Mouse (Mus musculus): ENCODE data around the gene Ndufb4.
"Not testable (repeated sequence)": the region's sequence is repeated elsewhere in the genome, so short reads cannot be mapped to it uniquely, and the experiment has no call there.

Ndufb4 gene

DNA sequence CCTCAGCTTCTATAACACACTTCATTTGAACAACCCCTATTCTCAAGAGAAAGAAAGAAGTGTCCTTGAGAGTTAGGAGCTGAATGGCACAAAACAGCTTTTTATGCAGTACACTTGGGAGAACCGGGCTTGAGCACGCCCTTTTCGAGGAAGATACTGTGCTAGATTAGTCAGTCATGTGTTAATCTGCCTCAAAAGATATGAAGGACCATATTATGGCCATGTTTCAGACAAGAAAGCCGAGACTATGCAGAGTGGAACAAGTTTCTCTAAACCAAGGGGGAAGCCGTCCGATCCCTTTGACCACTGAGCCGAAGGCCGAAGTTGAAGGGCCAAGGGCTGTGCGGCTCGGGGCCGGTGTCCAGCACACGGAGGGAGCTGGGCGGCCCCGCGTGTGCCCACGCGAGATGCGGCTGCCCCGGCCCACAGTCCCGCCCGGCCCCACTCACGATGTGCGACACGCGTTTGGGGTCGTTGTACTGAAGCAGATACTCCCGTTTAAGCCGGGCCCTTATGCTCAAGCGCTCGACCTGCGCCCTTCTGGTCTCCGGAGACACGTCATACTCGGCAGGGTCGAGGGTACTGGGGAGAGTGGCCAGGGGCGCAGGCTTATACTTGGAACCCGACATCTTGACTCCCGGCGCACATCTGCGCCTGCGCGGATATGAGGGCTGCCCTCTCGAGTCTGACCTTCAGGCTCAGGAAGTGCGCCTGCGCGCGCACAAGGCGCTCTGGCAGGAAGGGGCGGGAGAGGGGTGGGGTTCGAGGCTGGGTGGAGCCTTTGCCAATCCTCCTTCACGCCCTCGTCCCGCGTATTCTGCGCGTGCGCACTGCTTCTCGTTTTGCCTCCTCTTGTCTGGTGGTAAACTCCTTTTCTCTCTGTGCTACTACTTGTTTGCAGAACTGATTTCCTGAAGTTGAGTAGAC, at the start of gene Ndufb4:
Gene Ndufb4, minus strand, starts transcription at position 723 of the 927 bp plus-strand sequence.
- DNase-seq = peak; percentile 94 to 98

DNA sequence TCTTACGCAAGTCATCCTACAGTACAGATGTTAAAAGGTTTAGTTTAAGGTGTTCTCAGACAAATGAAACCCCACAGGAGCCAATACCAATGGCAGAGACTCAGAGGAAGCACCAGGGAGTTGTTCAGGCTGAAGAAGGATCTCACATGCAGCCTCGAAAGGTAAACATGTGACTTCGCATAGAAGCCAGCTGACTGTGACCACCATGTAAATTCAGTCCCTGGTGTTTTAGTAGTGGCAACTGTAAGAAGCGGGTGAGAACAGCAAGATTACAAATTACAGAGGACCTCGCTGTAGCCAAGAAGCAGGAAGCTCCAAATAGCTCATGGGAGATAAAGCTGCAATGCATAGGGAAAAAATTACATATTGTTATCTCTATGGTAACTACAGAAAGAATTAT, 49.6 kb upstream of the Ndufb4 start:
- no peak for DNase-seq

DNA sequence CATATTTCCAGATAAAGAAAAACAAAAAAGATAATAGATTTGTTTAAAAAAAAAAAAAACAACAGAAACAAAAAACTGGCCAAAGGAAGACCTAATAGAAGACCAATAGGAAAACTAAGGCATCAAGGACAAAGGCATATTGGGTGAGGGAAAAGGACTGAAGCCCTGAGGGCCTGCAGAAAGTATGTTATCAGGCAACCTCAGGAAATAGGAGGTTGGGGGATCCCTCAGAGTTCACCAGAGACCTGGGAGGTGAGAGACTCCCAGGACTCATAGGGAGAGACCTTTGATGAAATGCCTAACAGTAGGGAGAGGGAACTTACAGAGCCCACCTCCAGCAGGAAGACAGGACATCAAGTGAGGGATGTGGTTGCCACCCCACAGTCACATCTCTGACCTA, 45.8 kb upstream of the Ndufb4 start:
- not testable (repeated sequence) for DNase-seq

DNA sequence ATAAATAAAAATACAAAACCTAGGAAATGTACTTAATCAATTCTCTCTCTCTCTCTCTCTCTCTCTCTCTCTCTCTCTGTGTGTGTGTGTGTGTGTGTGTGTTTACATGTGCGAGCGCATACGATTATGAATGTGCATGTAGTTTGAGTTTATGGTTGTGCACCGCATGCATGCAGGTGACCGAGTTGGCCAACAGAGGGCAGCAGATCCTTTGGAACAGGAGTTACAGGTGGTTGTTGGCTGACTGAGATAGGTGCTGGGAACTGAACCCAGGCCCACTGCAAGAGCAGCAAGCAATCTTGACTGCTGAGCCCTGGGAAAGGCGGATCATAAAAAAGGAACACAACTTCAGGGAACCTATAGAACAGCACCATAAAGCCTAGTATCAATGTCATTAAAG, 44.5 kb upstream of the Ndufb4 start:
- no peak for DNase-seq

DNA sequence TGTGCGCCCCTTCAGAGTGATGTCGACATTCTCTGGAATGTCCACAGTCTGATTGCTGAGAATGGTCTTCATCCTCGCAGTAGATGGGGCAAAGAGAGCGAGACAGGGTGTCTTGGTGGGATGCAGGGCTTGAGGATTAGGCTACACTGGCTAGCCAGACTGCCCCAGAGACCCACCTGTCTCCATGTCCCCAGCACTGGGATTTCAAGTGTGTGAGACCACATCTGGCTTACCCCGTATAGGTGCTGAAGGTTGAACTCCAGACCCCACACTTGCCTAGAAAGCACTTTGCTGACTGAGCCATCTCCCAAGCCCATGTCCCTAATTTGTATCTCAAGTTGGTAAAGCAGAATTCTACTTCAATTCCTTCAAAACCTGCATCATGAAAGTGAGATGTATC, 43.0 kb upstream of the Ndufb4 start:
- no peak for DNase-seq

DNA sequence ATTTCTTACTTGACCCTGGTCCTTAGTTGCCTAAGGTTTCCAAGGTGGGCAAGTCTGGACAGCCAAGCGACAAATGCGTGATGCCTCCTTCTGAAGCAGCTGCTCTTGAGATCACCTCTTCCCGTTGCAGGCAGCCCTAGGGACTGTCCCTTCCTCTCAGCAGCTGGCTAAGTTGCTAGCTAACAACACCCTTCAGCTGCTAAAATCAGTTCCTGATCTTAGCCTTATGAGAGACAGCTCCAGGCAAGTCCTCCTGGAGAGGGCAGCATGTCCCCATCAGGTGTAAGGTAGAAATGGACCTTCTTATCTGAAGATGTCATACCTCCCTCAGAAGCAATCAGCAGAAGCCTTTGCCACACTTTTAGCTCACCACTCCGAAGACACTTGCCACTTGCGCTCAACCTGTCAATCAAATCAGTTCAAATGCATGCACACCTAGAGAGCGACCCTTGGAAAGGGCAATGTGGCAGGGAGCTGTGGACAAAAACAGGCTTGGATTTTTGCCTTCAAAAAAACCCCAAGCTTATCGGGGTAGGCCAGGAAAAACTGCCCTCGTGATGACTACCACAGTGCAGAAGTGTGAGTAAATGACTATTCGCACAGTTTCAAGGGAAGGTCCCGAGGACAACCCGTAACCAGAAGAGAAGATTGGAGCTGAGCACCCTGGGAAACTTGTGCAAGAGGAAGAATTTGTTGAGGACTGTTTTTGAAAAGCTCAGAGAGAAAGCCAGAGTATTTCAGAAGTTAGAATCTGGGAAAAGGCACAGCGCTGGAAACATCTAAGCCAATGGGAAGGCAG, 36.9 kb upstream of the Ndufb4 start:
- peak in 1 of 2 experiments; percentile 48 for DNase-seq

DNA sequence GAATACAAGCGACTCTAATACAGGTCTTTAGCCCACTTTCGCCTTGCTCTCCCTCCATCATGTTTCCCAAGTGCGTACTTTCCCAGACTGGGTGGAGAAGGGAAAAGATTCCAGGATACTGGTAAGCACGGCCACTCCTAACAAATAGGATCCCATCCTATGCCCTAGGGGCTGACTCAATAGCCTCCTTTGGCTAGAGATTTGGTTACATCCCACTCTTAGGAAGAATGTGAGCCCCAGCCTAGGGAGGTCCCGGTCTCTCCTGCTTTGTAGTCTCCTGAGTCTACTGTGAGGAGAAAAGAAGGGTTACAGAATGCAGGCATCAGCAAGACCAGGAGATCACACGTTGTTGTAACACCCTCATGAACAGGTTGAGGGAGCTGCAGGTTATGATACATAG, 36.2 kb upstream of the Ndufb4 start:
- DNase-seq = no peak

DNA sequence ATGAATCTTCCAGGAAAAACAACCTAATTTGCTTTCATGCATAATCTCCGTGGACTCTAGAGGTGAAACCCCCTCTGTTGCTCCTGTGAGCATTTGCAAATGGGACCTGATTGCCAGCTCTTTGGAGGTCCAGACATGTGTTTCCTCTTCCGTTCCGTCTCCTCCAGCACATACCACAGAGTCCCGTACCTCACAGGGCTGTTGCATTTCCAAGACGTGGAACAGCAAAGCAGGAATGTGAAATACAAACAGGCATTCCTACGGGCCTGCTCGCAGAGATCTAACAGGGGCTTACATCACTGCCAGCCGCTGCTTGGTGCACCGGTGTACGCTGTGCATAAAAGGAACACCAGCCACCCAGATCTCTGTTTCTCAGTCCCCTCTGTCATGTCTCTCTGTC, 35.7 kb upstream of the Ndufb4 start:
- DNase-seq = no peak

DNA sequence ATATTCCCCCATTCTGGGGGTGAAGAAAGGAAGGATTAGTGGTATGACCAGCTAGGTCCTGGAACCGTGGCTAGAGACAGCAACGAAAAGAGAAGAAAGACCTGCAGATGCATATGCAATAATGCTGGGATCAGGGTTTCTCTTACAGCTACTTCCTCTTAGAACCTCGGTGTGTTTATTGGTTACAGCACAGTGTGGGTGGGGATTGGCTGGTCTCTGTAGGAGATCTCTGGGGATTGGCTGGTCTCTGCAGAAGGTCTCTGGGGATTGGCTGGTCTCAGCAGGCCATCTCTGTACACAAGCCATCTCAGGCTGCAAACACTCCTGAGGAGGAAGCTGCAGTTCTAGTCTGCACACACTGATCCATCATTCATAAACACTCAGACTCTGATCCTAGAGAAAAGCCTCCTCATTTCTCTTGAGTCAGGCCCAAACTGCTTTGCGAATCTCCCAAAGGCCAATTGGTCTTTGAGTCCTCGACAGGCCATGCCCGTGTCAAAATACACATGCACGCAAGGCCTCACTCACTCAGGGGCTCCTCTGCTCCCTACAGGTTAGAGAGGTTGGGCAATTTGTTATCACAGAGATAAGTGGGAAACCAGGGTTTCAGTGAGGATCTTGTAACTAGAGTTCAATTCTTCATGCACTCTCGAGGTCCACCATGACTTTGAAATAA, 35.1 kb upstream of the Ndufb4 start:
- no peak for DNase-seq

DNA sequence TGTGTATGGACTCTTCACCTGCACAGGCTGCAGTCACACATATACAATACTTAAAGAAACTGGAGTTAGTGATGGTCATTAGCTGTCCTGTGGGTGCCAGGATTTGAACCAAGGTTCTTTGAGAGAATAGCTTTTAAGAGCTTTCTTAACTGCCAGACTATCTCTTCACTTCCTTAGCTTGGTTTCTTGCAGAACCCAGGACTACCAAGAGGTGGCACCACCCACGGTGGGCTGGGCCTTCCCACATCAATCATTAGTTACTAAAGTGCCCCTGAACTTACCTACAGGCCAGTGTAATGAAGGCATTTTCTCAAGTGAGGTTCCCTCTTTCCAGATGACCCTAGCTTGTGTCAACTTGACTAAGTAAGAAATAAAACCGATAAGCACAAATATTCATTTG, 33.9 kb upstream of the Ndufb4 start:
- DNase-seq = peak in 1 of 2 experiments; percentile 37

DNA sequence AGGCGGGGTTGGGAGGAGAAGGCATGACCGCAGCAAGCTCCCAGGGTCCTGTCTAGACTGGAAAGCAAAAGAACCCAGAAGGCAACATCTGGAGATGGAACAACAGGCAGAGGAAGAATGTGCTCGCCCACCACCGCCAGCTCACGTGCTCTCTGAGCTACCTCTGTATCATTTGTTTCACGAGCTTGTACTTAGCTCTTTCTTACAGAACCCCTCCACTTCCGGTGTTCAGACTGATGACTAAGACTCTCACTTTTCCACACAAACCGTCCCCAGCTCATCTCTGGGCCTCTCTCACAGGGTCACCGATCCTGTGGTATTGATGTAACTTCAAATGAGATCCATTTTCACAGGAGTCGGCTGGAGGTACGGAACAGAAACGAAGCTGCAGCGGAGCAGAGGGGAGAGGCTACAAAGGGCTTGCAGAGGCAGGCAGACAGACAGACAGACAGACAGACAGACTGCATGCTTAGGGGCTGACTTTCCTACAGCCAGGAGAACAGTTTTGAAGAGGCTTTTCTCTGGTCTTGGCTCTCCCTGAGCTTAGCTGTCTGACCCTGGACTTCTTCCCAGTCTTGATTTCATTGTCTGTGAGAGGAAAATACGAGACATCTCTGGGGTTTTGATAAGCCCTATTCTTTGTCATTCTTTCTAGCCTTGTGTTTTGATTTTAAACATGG, 33.2 kb upstream of the Ndufb4 start:
- DNase-seq = no peak

DNA sequence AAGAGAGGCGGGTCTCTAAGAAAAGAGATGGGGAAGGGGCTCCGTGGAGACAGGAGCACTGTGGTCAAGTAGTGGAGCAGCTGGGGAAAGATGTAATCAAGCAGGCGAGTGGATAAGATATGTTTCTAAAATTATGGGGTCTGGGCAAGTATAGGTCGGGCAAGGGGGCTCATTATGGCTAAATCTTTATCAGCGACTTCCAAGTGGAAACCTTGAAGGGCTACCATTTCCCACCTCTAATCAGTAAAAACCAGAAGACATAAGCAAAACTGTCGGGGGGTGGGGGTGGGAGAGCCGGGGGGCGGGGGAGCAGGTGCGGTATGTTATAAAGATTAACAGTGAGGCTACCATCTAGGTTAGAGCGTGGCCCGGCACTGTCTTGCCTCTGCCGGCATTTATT, 32.6 kb upstream of the Ndufb4 start:
- no peak for DNase-seq

DNA sequence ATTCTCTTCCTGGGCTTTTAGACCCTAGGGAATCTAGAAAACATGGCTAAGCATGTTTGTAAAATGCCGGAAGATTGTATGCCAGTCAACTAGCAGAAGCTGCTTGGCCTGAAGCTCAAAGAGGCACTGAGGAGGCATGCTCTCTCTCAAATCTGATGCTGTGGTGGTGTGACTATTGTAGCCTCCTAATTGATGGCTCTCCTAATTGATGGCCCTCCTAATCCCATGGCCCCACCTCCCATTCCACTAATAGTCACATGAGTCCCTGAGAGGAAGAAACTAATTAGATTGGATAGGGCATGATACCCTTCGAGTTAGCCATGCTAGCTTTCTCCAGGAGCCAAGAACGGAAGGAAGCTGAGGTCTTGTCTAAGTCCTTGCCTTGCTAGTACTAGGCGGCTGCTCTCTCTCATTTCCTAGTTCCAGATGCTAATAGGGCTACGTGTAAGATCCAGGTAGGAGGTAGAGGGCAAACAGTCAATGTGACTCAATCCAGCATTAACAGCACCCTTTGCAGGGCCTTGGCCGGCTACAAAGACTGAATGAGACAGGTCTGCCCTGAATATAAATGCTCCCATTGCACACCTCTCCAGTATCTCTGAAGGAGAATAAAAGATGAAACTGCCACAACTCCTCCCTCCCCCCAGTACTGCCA, 31.8 kb upstream of the Ndufb4 start:
- DNase-seq = no peak

DNA sequence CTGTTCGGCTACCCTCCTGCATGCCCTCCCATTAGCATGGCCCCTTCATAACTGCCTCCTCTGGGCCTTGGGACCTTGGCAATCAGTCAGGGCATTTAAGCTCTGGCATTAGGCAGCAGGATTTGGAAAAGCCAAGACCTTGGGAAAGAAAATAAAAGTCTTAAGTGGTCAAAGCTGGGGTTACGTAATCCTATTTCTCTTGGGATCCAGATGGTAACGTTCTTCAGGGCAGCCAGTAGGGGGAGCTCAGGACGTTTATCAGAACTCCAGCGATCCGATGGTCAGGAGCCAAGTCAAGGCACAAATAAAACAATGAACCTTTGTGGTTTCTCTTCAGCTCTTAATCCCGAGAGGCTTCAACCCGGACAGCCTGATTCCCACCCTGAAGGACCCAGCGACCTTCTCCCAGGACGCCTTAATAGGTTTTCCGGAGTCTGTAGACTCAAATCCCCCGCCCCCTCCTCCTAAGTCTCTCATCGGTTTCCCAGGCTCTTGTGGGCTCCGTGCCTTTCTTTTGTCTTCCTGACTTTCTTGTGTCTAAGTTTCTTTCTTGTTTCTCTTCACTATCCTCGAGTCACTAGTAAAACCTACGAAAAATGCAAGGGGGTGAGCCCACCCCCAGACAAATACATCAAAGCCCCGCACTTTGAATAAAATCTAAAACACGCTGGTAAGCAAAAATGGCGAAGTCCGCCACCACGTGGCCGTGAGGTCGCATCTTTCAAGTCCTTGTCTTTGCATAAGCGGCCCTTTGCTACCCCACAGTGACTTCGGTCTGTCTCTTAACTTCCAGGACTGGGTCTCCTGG, 30.6 kb upstream of the Ndufb4 start:
- DNase-seq = peak; percentile 92 to 93

DNA sequence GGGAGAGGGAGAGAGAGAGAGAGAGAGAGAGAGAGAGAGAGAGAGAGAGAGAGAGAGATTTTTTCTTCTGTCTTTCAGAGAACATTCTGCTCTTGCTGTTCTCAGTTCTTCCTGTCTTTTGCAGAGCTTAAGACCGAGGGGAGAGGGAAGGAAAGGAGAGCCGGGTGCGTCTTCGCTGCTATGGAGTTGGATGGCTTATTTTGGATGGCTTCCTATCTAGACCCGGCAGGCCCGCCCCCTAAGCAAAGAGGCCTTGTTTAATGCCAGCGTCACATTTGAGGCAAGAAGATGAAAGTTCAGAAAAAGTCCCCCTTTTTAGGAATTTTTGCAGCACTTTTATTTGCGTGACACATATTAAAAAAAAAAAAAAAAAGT, 30.0 kb upstream of the Ndufb4 start:
- DNase-seq = no peak

DNA sequence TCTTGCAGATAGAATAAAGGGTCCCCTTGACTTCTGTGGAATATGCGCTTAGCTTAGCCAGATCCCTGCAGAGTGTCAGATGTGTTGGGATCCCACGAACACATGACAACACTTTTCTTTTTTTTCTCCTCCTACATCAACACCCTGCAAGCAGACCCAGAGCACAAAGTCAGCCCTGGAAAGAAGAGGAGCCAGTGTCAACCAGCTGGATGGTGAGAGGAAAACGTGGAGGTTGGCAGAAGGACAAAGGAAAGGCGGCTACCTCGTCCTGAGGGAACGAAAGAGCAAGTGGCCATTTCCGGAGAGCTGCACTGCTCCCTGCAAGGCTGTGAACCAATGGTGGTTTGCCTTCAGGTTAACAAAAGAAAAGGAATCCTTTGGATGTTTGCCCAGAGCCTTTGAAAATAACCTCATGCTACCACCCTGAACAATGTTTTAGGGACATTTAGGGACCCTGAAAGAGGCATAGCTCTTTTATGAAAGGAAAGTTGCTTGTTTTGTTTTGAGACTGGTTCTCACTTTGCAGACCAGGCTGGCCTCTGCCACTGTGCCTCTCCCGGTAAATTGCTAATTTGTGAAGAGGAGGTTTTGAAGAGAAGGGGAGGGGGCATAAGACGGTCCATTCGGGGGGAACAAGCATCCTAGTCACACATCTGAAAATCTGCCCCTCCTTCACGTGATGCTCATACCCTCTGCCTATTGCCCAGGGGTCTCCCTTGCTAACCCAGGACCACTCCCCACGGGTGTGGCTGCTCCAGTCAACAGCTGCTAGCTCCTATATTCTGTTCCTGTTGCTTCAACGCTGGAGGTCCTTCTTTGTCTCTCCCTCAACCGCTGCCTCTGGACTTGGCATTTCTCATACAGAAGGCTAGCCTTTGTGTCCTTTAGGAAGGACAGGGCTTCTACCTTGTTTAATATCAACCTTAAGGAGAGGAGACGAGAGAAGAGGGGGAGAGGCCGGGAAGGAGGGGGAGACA, 29.2 kb upstream of the Ndufb4 start:
- DNase-seq = peak; percentile 57 to 63

DNA sequence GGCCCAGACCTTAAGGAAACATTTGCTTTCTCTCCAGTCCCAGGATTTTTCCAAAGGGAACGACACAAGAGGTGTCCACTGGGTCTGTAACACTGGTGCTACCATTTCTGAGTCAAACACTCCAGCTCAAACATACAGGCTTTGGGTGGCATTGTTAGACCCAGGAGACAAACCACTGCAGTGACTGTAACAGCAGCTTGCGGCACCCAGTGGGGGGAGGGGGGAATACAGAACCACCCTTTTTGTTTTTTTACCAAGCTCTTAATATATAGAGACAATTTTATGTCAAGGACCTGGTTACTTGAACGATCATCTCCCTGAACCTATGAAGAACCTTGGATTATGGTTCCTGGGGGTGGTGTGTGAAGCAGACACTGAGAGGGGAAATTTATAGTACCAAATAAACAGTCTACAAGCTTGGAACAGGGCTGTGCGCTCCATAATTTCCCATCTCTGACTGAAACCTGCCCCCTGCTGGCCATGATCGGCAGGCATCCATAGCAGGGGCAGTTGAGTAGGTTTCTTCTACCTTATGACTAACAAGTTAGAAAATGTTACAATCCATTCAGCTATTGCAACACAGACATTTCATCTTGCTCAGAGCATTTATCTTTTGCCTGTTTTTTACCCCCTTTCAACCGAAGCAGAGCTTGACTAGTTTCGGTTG, 28.2 kb upstream of the Ndufb4 start:
- peak; percentile 92 to 94 for DNase-seq

DNA sequence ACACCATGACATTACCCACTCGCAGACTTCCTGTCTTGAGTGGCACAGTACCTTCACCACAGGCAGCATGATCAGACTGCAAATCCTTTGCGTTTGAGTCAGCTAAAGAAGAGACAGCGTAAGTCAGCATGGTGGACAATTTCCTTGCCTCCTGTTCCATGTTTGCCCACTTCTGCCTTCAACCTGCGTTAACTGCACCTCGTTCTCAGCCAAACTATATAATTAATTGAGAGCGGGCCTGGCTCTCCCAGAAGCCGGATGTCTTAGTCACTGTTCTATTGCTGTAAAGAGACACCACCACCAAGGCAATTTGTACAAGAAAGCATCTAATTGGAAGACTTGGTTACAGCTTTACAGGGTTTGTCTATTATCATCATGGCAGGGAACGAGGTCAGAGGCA, 26.6 kb upstream of the Ndufb4 start:
- no peak for DNase-seq

DNA sequence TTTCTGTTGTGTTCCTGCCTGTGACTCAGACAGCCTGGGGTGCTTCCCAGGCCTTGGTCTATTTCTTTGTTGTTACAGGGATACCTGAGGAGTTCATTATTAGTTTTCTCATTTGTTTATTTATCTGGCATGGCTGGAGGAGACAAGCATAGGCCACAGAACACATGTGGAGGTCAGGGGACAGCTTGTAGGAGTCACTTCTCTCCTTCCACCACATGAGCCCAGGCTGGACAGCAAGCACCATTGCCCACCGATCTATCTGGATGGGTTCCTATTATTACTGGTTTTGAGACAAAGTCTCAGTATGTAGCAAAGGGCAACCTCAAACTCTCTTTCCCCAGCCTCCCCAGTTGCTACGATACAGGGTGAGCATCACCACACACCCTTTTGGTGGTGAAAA, 26.0 kb upstream of the Ndufb4 start:
- DNase-seq = no peak

DNA sequence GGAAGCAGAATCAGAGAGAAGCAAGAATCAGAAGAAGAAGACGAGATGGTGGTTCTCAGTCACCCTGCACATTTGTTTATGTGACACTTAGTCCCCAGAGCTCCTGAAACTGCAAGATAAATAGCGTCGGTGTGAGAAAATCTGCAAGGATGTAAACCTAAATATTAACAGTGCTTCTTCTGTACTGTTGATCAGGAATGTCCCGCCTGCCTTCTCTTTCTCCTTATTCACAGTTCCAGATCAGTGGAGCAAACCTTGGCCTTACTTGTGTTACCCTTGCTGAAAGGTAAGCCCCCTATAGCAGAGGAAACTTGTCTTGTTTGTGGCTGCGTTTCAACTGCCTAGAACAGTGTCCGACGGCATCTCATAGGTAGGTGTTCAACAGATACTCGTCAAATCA, 23.3 kb upstream of the Ndufb4 start:
- no peak for DNase-seq

All from cerebellum, postnatal 25 days (tissue).